Mouse (Mus musculus) liver, postnatal 0 days (tissue): Measurements from ENCODE around the gene Homer3. TPM values are rescaled to one million over a fixed set of nuclear protein-coding genes. Genes with fewer than 3 reads are reported as not detected.

ENCODE experiments used
- ATAC-seq: fragments of 200-750 bp; cut with Nextera tagmentation; 2 replicates; pipeline ENCODE4 v1.8.0; 2017; ENCODE audit warnings: mild to moderate bottlenecking, moderate library complexity
- DNase-seq: peaks from one replicate; pipeline ENCODE4 v3.0.0-alpha.2; 2016
- H3K27ac ChIP-seq: fragments of 300-500 bp; sonication (generic); 2 replicates; pipeline ENCODE4 v1.5.1; 2014; ENCODE audit warnings: antibody characterized with exemption, moderate library complexity, mild to moderate bottlenecking, low read depth
- H3K27me3 ChIP-seq: fragments of 300-500 bp; sonication (generic); 2 replicates; pipeline ENCODE4 v1.6.1; 2014; ENCODE audit warnings: low read length, control low read depth, mixed read lengths; ENCODE audit not compliant: insufficient read depth
- H3K36me3 ChIP-seq: fragments of 300-500 bp; sonication (generic); replicated peaks from 2 replicates; pipeline ENCODE4 v1.6.1; 2014; ENCODE audit warnings: mild to moderate bottlenecking, control low read depth, low read length, moderate library complexity, mixed read lengths; ENCODE audit not compliant: insufficient read depth
- H3K4me1 ChIP-seq: fragments of 300-500 bp; sonication (generic); 2 replicates; pipeline ENCODE4 v1.6.1; 2014; ENCODE audit warnings: antibody characterized with exemption, mild to moderate bottlenecking, control low read depth; ENCODE audit not compliant: insufficient read depth
- H3K4me2 ChIP-seq: fragments of 300-500 bp; sonication (generic); 2 replicates; pipeline ENCODE4 v1.6.1; 2014; ENCODE audit warnings: low read depth, mild to moderate bottlenecking, low read length, moderate library complexity, mixed read lengths
- H3K4me3 ChIP-seq: fragments of 300-500 bp; sonication (generic); 2 replicates; pipeline ENCODE4 v1.5.1; 2014; ENCODE audit warnings: low read depth, low read length
- H3K9ac ChIP-seq: fragments of 300-500 bp; sonication (generic); replicated peaks from 2 replicates; pipeline ENCODE4 v1.6.1; 2014; ENCODE audit warnings: mild to moderate bottlenecking, moderate library complexity
- H3K9me3 ChIP-seq: fragments of 300-500 bp; sonication (generic); 2 replicates; pipeline ENCODE4 v1.6.1; 2016; ENCODE audit warnings: mild to moderate bottlenecking, control low read depth, low read length, mixed read lengths
- CTCF ChIP-seq: sonication (generic); IDR thresholded peaks from 2 replicates; pipeline ENCODE4 v1.5.1; 2016; ENCODE audit warnings: antibody characterized with exemption, low read depth
- EP300 ChIP-seq: IDR thresholded peaks from 2 replicates; pipeline ENCODE4 v1.6.1; 2016; ENCODE audit warnings: antibody characterized with exemption, low read depth, mild to moderate bottlenecking
- WGBS: fragments of 180-500 bp; shearing (Covaris S2); extraction: QIAGEN DNeasy Blood & Tissue Kit; methylation state at CpG from one replicate; pipeline ENCODE4 v1.1.7; 2014; ENCODE audit not compliant: insufficient replicate concordance; 5-methylcytosine and 5-hydroxymethylcytosine counted together
- polyA plus RNA-seq: library from polyadenylated mRNA; unstranded; fragments of >200 nt; fragmentation: Nextera tagmentation; extraction: Ambion mirVana; gene quantifications from 2 replicates; pipeline ENCODE4 v1.2.1, GENCODE M21; 2015

Gene Homer3
- polyA plus RNA-seq, 1 experiment from 2014 or later = 4.3 TPM

DNA sequence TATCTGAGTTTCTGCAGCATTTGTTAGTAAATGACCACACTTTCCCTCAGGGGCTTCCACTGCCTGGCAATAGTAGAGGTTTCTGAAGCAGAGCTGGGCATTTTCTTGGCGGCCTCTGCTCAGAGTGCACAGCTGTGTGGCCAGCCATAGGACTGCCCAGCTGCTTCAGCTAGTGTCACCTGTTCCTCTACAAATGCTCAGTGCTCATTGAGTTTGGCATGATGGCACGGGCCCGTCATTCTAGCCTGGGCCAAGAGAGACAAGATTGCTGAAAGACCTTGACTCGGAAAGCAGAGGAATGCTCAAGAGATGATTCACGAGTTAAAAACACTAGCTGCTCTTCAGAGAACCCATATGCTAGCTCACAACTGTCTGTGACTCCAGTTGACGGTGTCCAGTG lies 36.0 kb upstream of the Homer3 start:
- Histone ChIP-seq H3K4me1 (no peaks in the 10 kb centered on the region), H3K27me3 (no peaks in the 10 kb centered on the region), H3K27ac (no peak overlapping the region), H3K36me3 (peaks cover 66% of the 10 kb centered on the region), H3K9ac (no peak overlapping the region), H3K9me3 (no peaks in the 10 kb centered on the region), H3K4me3 (no peak overlapping the region), H3K4me2 (no peak overlapping the region)
- TF ChIP-seq EP300 (no peak), CTCF (no peak)
- DNase-seq (no peak), ATAC-seq (no peak)
- 91% methylated on average over 6 of the region's 6 CpGs for WGBS

DNA sequence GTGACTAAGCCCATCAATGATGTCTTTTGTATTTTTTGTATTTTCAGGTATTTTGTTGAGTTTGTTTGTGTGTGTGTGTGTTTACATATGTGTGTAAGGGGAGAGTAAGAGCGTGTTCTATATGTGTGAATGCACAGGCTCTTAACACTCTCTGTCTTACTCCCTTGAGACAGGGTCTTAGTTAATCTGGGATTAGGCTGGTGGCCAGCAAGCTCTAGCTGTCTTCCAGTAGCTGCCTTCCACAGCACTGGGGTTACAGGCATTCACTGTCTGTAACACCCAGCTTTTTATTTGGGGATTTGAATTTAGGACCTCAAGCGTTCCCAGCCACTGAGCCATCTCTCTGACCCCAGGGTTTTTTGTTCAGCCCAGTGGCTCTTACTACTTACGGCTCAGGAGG lies 34.8 kb upstream of the Homer3 start:
- H3K9me3 ChIP-seq = no peaks in the 10 kb centered on the region
- no peak overlapping the region for H3K4me2 ChIP-seq
- no peaks in the 10 kb centered on the region for H3K27me3 ChIP-seq
- no peak for ATAC-seq
- H3K9ac ChIP-seq = no peak overlapping the region
- no peak overlapping the region for H3K4me3 ChIP-seq
- peaks cover 71% of the 10 kb centered on the region for H3K36me3 ChIP-seq
- WGBS = 93% methylated on average over 3 of the region's 3 CpGs
- no peaks in the 10 kb centered on the region for H3K4me1 ChIP-seq
- no peak overlapping the region for H3K27ac ChIP-seq
- no peak for DNase-seq
- no peak for TF ChIP-seq EP300
- TF ChIP-seq CTCF = no peak

DNA sequence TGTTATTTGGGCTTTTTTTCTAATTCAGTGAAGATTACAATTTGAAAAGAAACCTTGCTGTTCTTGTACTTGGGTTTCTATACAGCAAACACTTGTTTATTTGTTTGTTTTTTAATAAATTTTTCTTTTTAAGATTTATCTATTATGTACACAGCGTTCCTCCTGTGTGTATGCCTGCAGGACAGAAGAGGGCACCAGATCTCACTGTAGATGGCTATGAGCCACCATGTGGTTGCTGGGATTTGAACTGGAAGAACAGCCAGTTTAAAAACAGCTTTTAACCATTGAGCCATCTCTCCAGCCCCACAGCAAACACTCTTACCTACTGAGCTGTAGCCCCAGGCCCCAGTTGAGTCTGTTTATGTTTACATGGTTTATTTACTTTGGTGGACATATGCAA lies 28.0 kb upstream of the Homer3 start:
- H3K9me3 ChIP-seq = no peaks in the 10 kb centered on the region
- 73% methylated on average over 1 of the region's 1 CpGs for WGBS
- H3K36me3 ChIP-seq = peaks cover 86% of the 10 kb centered on the region
- DNase-seq (no peak), ATAC-seq (no peak)
- peaks cover 7% of the 10 kb centered on the region; the same call in 1 of the 2 replicates for H3K4me1 ChIP-seq
- no peak overlapping the region for H3K4me3 ChIP-seq
- H3K9ac ChIP-seq = no peak overlapping the region
- no peak overlapping the region for H3K4me2 ChIP-seq
- TF ChIP-seq CTCF = peak; percentile 37; the same call in 1 of the 2 replicates
- no peak for TF ChIP-seq EP300
- no peaks in the 10 kb centered on the region for H3K27me3 ChIP-seq
- no peak overlapping the region for H3K27ac ChIP-seq

DNA sequence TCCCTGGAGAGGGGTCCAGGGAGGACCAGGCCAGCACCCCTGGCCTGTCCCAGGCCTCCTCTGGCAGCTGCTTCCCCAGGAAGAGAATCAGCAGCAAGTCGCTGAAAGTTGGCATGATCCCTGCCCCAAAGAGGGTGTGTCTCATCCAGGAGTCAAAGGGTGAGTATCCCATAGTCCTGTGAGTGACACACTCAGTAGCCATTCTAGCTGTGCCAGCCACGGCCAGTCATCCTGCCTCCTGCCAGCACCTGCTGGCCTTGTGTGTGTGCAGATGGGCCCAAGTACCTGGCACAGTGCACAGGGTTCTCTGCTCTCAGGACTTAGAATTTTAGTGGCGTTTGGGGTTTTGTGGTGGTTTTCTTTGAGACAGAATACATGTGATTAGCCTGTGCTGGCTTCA lies 25.2 kb upstream of the Homer3 start:
- H3K27ac ChIP-seq = no peak overlapping the region
- WGBS = 91% methylated on average over 3 of the region's 3 CpGs
- no peak for TF ChIP-seq EP300
- no peak for TF ChIP-seq CTCF
- peaks cover 7% of the 10 kb centered on the region; the same call in 1 of the 2 replicates for H3K4me1 ChIP-seq
- H3K9me3 ChIP-seq = no peaks in the 10 kb centered on the region
- H3K4me2 ChIP-seq = no peak overlapping the region
- no peak overlapping the region for H3K9ac ChIP-seq
- DNase-seq (no peak), ATAC-seq (no peak)
- no peak overlapping the region for H3K4me3 ChIP-seq
- no peaks in the 10 kb centered on the region for H3K27me3 ChIP-seq
- peaks cover 80% of the 10 kb centered on the region for H3K36me3 ChIP-seq

DNA sequence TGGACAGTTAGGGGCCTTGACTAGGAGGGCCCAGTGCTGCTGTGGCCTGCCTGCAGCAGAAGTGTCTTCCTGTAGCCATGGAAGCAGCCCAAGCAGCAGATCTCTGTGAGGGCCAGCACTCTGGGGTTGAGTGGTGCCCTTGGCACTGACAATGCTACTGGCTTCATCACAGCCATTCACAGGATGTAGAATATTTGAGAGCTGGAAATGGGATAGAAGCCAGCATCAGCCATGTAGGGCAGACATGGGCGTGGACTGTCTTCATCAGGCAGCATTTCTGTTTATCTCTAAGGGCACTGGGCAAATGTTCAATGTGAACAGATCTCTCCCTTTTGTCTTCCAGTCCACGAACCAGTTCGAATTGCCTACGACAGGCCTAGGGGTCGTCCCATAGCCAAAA lies 24.0 kb upstream of the Homer3 start:
- Histone ChIP-seq H3K9ac (no peak overlapping the region), H3K4me3 (no peak overlapping the region), H3K4me2 (no peak overlapping the region), H3K9me3 (no peaks in the 10 kb centered on the region), H3K4me1 (peaks cover 7% of the 10 kb centered on the region; the same call in 1 of the 2 replicates), H3K27me3 (no peaks in the 10 kb centered on the region), H3K36me3 (peaks cover 80% of the 10 kb centered on the region), H3K27ac (peak overlapping the region; percentile 62; the same call in 1 of the 2 replicates)
- DNase-seq (no peak), ATAC-seq (peak; percentile 70)
- 66% methylated on average over 5 of the region's 5 CpGs for WGBS
- no peak for TF ChIP-seq CTCF
- TF ChIP-seq EP300 = no peak

DNA sequence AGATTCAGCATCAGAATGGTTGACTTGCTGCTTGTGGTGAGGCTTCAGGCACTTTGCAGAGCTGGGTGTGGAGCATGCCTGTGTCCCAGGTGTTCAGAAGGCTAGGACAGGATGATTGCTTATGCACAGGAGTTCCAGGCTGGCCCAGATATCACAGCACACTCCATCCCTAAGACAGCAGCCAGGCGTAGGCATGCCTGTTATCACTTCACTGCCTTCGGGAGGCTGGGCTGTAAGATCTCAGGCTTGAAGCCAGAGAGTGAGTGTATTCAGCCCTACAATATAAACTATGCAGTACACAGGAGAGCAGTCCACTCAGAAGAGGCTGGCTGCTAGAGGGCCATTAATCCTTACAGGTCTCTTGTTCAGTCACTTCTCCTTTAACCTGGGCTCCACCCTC lies 23.6 kb upstream of the Homer3 start:
- Histone ChIP-seq H3K9me3 (no peaks in the 10 kb centered on the region), H3K36me3 (peaks cover 80% of the 10 kb centered on the region), H3K4me3 (no peak overlapping the region), H3K9ac (no peak overlapping the region), H3K4me2 (no peak overlapping the region), H3K27me3 (no peaks in the 10 kb centered on the region), H3K27ac (peak overlapping the region; percentile 62; the same call in 1 of the 2 replicates), H3K4me1 (peaks cover 7% of the 10 kb centered on the region; the same call in 1 of the 2 replicates)
- ATAC-seq (peak; percentile 84), DNase-seq (no peak)
- TF ChIP-seq CTCF = no peak
- no peak for TF ChIP-seq EP300
- WGBS = 65% methylated on average over 2 of the region's 2 CpGs

DNA sequence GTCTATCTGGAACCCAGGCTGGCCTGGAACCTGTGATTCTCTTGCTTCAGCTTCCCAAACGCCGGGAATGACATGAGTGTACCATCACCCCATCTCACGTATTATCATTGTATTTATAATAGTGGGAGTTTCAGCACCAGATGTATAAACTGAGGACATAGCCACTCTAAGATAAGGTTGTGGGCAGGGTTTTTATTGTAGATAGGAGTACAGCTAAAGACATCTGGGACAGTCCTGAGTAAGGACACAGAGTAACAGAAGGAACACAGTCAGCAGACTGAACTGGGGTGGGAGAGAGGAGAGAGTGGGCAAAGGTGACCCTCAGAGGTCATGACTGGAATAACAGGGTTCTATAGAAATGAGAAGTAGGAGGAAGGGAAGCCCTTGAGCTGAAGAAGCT lies 15.0 kb upstream of the Homer3 start:
- DNase-seq (no peak), ATAC-seq (peak; percentile 50)
- Histone ChIP-seq H3K27ac (no peak overlapping the region), H3K9me3 (no peaks in the 10 kb centered on the region), H3K27me3 (no peaks in the 10 kb centered on the region), H3K36me3 (peaks cover 19% of the 10 kb centered on the region), H3K4me2 (no peak overlapping the region), H3K4me1 (peaks cover 18% of the 10 kb centered on the region), H3K4me3 (no peak overlapping the region), H3K9ac (no peak overlapping the region)
- 34% methylated on average over 3 of the region's 3 CpGs for WGBS
- TF ChIP-seq EP300 = 0 out of 2 replicates have a peak, but pooled peaks have one; percentile 39
- no peak for TF ChIP-seq CTCF
